Mouse (Mus musculus) heart, postnatal 0 days (tissue): ENCODE measurements around the gene Gatad1.

Source experiments
- CTCF ChIP-seq: IDR thresholded peaks from 2 replicates; pipeline ENCODE4 v1.5.1; 2016; ENCODE audit warnings: antibody characterized with exemption, control low read depth, low read depth
- EP300 ChIP-seq: IDR thresholded peaks from 2 replicates; pipeline ENCODE4 v1.6.1; 2016; ENCODE audit warnings: antibody characterized with exemption, low read depth

DNA sequence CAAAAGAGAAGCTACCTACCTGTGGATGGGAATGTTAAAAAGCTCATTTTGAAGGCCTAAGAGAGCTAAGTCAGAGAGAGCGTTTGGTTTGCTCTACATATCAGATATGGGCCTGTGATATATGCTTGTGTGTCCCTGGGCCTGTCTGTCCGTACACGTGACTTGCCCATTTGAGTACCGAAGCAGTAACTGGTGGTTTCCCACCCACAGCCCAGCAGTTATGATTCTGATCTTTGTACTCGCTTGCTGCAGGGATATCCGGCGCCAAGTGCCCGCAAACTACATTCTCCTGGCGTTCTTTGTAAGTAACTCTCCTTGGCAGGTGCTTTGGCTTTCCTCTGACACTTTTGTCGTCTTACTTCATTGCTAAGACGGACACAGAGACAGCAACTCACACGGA lies 9.6 kb upstream of the Gatad1 start:
- TF ChIP-seq CTCF (no peak), EP300 (no peak)
